Mouse (Mus musculus) right cerebral cortex, postnatal 10 days (tissue): ENCODE measurements around the gene Sqstm1.

Source experiments
- DNase-seq, 2 experiments: peaks; one replicate each; pipeline ENCODE4 v3.0.0; 2021; ENCODE audit warnings: low spot score in 2 of 2

Gene Sqstm1

GRCm38 (mm10) chr11:50210505-50211151 is at the start of gene Sqstm1, which contains the start of gene Mgat4b:
Gene Sqstm1, minus strand, starts transcription at chr11:50210827.
Gene Mgat4b, plus strand, starts transcription at chr11:50210890.
- DNase-seq, result peak; percentile 87

- no peak for DNase-seq
These were observed 47.7 kb upstream of the Sqstm1 start for GRCm38 (mm10) chr11:50258310-50258709.

GRCm38 (mm10) chr11:50256615-50257014 is 46.0 kb upstream of the Sqstm1 start:
- DNase-seq, result no peak

GRCm38 (mm10) chr11:50254010-50254580 is 43.5 kb upstream of the Sqstm1 start:
- peak; percentile 91 to 93 for DNase-seq

GRCm38 (mm10) chr11:50253393-50253792 is 42.8 kb upstream of the Sqstm1 start:
- no peak for DNase-seq

GRCm38 (mm10) chr11:50252684-50253265 is 42.1 kb upstream of the Sqstm1 start:
- DNase-seq, result no peak

- DNase-seq, result no peak
These were observed 41.5 kb upstream of the Sqstm1 start for GRCm38 (mm10) chr11:50252166-50252565.

- no peak for DNase-seq
These were observed 38.0 kb upstream of the Sqstm1 start for GRCm38 (mm10) chr11:50248473-50249171.

- no peak for DNase-seq
These were observed 34.6 kb upstream of the Sqstm1 start for GRCm38 (mm10) chr11:50245269-50245668.

GRCm38 (mm10) chr11:50243926-50244325 is 33.3 kb upstream of the Sqstm1 start:
- no peak for DNase-seq

GRCm38 (mm10) chr11:50240235-50240911 is 29.7 kb upstream of the Sqstm1 start:
- peak; percentile 39 to 46 for DNase-seq

GRCm38 (mm10) chr11:50238821-50239791 is 28.5 kb upstream of the Sqstm1 start:
- DNase-seq, result no peak

GRCm38 (mm10) chr11:50238324-50238723 is 27.7 kb upstream of the Sqstm1 start, which contains the start of gene Ltc4s:
Gene Ltc4s, minus strand, starts transcription at chr11:50238616.
- DNase-seq, result peak; percentile 53 to 56

- DNase-seq, result peak in 1 of 2 experiments; percentile 39
These were observed 26.6 kb upstream of the Sqstm1 start for GRCm38 (mm10) chr11:50236937-50237835.

GRCm38 (mm10) chr11:50236540-50236936 is 25.9 kb upstream of the Sqstm1 start:
- peak; percentile 90 to 91 for DNase-seq

GRCm38 (mm10) chr11:50234606-50235005 is 24.0 kb upstream of the Sqstm1 start:
- no peak for DNase-seq

GRCm38 (mm10) chr11:50233993-50234392 is 23.4 kb upstream of the Sqstm1 start:
- DNase-seq, result peak in 1 of 2 experiments; percentile 27

GRCm38 (mm10) chr11:50233022-50233421 is 22.4 kb upstream of the Sqstm1 start:
- peak in 1 of 2 experiments; percentile 34 for DNase-seq

GRCm38 (mm10) chr11:50231411-50231810 is 20.8 kb upstream of the Sqstm1 start:
- DNase-seq, result peak; percentile 69 to 76
